Mouse (Mus musculus) bone marrow, adult 2 months (tissue): Measurements from ENCODE around the gene Wdr91.

Source experiments
- CTCF ChIP-seq: fragments of 200-500 bp; IDR thresholded peaks from 2 replicates; pipeline ENCODE4 v1.5.1; 2011; ENCODE audit warnings: low read length, control low read depth; ENCODE audit not compliant: control insufficient read depth, insufficient read depth
- POLR2A ChIP-seq: fragments of 200-500 bp; IDR thresholded peaks from 2 replicates; pipeline ENCODE4 v1.6.1; 2011; ENCODE audit warnings: low read depth, mild to moderate bottlenecking, control low read depth, low read length, borderline replicate concordance; ENCODE audit not compliant: control insufficient read depth

DNA sequence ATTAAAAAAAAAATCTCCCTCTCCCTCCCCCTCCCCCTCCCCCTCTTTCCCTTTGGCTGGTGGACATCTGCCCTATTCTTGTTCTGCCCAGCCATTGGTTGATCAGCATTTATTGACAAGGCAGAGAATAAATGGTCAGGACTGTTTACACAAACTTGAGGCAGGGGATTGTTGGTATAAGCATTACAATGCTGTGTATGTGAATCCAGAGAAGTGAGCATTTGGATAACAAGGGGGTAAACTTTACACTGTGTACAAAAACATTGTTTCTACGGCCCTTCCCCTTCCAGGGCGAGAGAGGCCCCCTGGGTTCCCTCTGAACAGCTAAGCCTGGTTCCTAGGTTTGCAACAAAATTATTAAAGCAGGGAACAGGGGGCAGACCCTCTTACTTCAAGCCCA lies 30.8 kb upstream of the Wdr91 start:
- TF ChIP-seq CTCF (no peak), POLR2A (no peak)
